ENCODE assay signal across 8 mouse cellular contexts in genomic region chr11:88156403-88156802, GRCm38 (mm10). TPM values are rescaled to one million over a fixed set of nuclear protein-coding genes. Genes with fewer than 3 reads are reported as not detected.
DNase-seq lines count a peak whose midpoint lies in the region; ATAC-seq and TF ChIP-seq lines count a peak whose summit lies in the region.
"Had no signal": no experiment of that assay in that cellular context is flagged by ENCODE, and none has a peak within 500 bp of the region (broad histone marks: within the 10 kb centered on the region; RNA-seq: fewer than 3 reads in every experiment).

No protein-coding gene starts in this region.

- H3K27me3 ChIP-seq in kidney, postnatal 0 days (ENCODE audit: insufficient read depth, low read length): no peaks in the 10 kb centered on the region
- no peaks in the 10 kb centered on the region for H3K27me3 ChIP-seq in limb, embryonic 12.5 days

- no peak overlapping the region for H3K4me3 ChIP-seq in kidney, postnatal 0 days (replicated peaks; ENCODE audit: low read depth, low read length)
- no peak overlapping the region for H3K4me3 ChIP-seq in brown adipose tissue, adult 24 weeks (ENCODE audit: insufficient read depth, low read depth, low read length)
- peak overlapping the region; percentile 70 for H3K4me3 ChIP-seq in gastrocnemius, adult 2 months
- H3K4me3 ChIP-seq in limb, embryonic 12.5 days (replicated peaks): no peak overlapping the region

- no peak overlapping the region for H3K4me2 ChIP-seq in kidney, postnatal 0 days (ENCODE audit: low read length)
- H3K4me2 ChIP-seq in limb, embryonic 12.5 days: no peak overlapping the region

- peak; percentile 54 for DNase-seq in kidney, postnatal 0 days (ENCODE audit: low spot score)
- no peak for DNase-seq in kidney, adult 18-20 months
- DNase-seq in gastrocnemius, adult 2 months: peak; percentile 78
- no peak for DNase-seq in right cerebral cortex, adult 2 months (ENCODE audit: low spot score in 2 of 2)
- no peak for DNase-seq in T-cell, adult 2 months (ENCODE audit: low spot score)
- DNase-seq: thymus, adult 2 months had no signal

- no peak for TF ChIP-seq CTCF in kidney, postnatal 0 days (IDR thresholded peaks at IDR 0.05; ENCODE audit: low read depth)
- TF ChIP-seq CTCF in gastrocnemius, adult 2 months (IDR thresholded peaks at IDR 0.05): no peak

- ATAC-seq in kidney, postnatal 0 days (replicated peaks; ENCODE audit: low FRiP score, low read depth): 0 out of 2 replicates have a peak, but pooled peaks have one; percentile 8
- ATAC-seq in limb, embryonic 12.5 days (ENCODE audit: insufficient number of reproducible peaks, insufficient read depth, low FRiP score, low TSS enrichment, low read depth): no peak

- intact Hi-C loops in gastrocnemius, adult 2 months (cut with DNase I): loop anchor here (2.0 kb wide), 1 partner anchor 44 kb away; no protein-coding TSS in a partner anchor

- WGBS in kidney, postnatal 0 days: 39% methylated on average over 2 of the region's 2 CpGs
- WGBS in limb, embryonic 12.5 days: 20% methylated on average over 2 of the region's 2 CpGs

- H3K27ac ChIP-seq in kidney, postnatal 0 days: peak overlapping the region; percentile 57; the same call in 1 of the 2 replicates
- peak overlapping the region; percentile 71 for H3K27ac ChIP-seq in brown adipose tissue, adult 24 weeks (replicated peaks; ENCODE audit: low read depth, low read length)
- H3K27ac ChIP-seq in gastrocnemius, adult 2 months: peak overlapping the region; percentile 99
- H3K27ac ChIP-seq in limb, embryonic 12.5 days: peak overlapping the region; percentile 70

- peaks cover 49% of the 10 kb centered on the region for H3K4me1 ChIP-seq in kidney, postnatal 0 days (replicated peaks; ENCODE audit: insufficient read depth, low read length)
- H3K4me1 ChIP-seq in brown adipose tissue, adult 24 weeks (ENCODE audit: control insufficient read depth, insufficient read depth, insufficient read length, low read length): peaks cover 45% of the 10 kb centered on the region
- H3K4me1 ChIP-seq in limb, embryonic 12.5 days (replicated peaks): peaks cover 83% of the 10 kb centered on the region

- H3K36me3 ChIP-seq in kidney, postnatal 0 days (ENCODE audit: insufficient read depth, low read length): no peaks in the 10 kb centered on the region
- H3K36me3 ChIP-seq in limb, embryonic 12.5 days: no peaks in the 10 kb centered on the region

- no peak overlapping the region for H3K9ac ChIP-seq in kidney, postnatal 0 days (ENCODE audit: low read depth, low read length)
- no peak overlapping the region for H3K9ac ChIP-seq in limb, embryonic 12.5 days (replicated peaks)

- no peaks in the 10 kb centered on the region for H3K9me3 ChIP-seq in kidney, postnatal 0 days (replicated peaks; ENCODE audit: low read length)
- H3K9me3 ChIP-seq in limb, embryonic 12.5 days: no peaks in the 10 kb centered on the region

RNA-seq across cellular contexts. Expression of gene Mrps23, which starts 47.8 kb away (rescaled TPM):
- 76.3 and 77.7 TPM in 2 replicates for polyA plus RNA-seq in kidney, postnatal 0 days (2015; fragmentation: Nextera tagmentation; extraction: Ambion mirVana)
- 150 and 192 TPM in 2 replicates for polyA plus RNA-seq in brown adipose tissue, adult 24 weeks (2012; ENCODE audit: insufficient read depth, insufficient read length, missing spikeins)
- total RNA-seq in gastrocnemius, adult 2 months (2021): 100 to 1,000 TPM; 122 to 144 TPM
- polyA plus RNA-seq in limb, embryonic 12.5 days (2016; fragmentation: Nextera tagmentation; extraction: Ambion mirVana): 53.2 and 59.5 TPM in 2 replicates

RNA-seq across cellular contexts. Expression of gene Cuedc1, which starts 58.5 kb away (rescaled TPM):
- polyA plus RNA-seq in kidney, postnatal 0 days (2015; fragmentation: Nextera tagmentation; extraction: Ambion mirVana): 16.4 and 19.4 TPM in 2 replicates
- 7.3 and 15.9 TPM in 2 replicates for polyA plus RNA-seq in brown adipose tissue, adult 24 weeks (2012; ENCODE audit: insufficient read depth, insufficient read length, missing spikeins)
- total RNA-seq in gastrocnemius, adult 2 months (2021): 100 to 1,000 TPM; 101 to 127 TPM
- polyA plus RNA-seq in limb, embryonic 12.5 days (2016; fragmentation: Nextera tagmentation; extraction: Ambion mirVana): 32.1 and 37.3 TPM in 2 replicates

Comparison
In these comparisons a context has a peak if more than half of its experiments do, and no peak if none do; other contexts are left out.
1. DNase-seq: peak in kidney, postnatal 0 days (single experiment) and gastrocnemius, adult 2 months (single experiment); none in kidney, adult 18-20 months (single experiment), right cerebral cortex, adult 2 months (0 of 2) and T-cell, adult 2 months (single experiment).
2. Peak in every context shown above with its lines, with median percentiles within 50 percentile points of each other: H3K27ac ChIP-seq.